Mouse (Mus musculus) B cell, adult 2 months (primary cell): Measurements from ENCODE around the gene Med21.
A peak's percentile ranks its signal among the peaks of the same experiment; 100 is the strongest.

Experiments
- DNase-seq, 2 experiments: peaks; one replicate each; pipeline ENCODE4 v3.0.0; 2022

The Med21 gene

GRCm38 (mm10) chr6:146685781-146686308 lies 43.5 kb downstream of the Med21 start:
- DNase-seq, result peak; percentile 65 to 68

DNA sequence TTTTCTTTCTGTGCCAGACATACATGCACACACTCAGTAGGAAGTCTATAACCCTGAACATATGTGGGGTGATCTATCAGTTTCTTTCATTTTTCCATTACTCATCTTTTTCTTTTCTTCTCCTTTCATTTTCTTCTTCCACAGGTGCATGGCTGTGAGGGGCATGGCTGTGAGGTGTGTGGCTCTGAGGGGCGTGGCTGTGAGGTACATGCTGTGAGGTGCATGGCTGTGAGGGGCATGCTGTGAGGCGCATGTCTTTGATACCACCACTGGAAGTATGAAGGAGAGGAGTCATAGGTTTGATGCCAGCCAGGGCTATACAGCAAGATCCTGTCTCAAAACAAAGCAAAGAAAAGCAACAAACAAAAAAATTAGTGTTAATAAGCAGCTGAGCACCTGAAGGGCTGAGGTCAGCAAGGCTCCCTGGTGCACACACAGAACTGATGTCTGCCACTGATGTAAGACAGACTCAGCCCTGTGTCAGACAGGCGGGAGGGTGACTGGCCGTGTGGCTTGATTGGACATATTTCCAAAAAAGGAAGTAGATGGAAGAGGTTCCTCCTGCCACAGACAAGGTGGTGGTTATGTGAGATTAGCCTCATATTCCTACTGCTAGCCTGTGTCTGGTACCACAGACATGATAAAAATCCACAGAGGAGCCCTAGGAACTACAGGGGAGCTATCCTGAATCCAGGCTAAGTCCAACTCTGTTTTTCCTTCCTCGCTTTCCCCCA lies 44.3 kb downstream of the Med21 start:
- DNase-seq, result peak; percentile 46 to 52

DNA sequence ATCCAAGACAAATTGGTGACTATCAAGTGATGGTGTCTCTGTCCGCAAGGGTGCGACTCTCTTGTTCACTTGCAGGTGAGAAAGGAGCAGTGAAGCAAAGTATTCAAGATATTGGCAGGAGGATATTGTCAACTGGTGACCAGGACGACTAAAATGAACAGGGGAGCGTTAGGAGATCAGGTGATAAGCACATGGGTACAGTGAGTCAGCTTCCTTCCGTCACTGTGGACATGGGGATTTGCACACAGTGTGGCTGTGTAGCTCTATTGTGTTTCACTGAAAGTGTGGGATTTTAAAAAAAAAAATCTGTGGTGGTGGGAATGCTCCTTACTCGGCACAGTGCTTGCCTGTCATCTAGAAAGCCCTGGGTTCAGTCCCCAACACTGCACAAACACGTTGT lies 45.7 kb downstream of the Med21 start:
- DNase-seq, result no peak

DNA sequence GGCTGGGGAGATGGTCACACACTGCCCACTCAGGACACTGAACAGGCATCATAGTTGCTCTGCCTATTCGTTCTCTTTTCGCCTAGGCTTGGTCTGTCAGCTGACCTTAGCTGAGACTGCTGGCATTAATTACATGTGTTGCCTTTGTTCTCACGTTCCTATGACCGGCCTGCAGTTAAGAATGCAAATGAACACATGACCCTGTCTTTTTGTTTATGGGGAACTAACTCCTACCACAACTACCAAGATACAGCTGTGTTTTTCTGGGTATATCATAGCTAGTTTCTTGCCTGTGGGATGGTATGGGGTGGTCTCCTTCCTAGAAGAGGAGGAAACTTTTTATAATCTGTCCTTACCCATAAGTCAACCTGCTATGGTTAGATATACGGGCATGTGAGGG lies 46.5 kb downstream of the Med21 start:
- DNase-seq, result peak; percentile 28 to 37

- peak in 1 of 2 experiments; percentile 0 for DNase-seq
These were observed 55.4 kb downstream of the Med21 start for GRCm38 (mm10) chr6:146697767-146698166.

DNA sequence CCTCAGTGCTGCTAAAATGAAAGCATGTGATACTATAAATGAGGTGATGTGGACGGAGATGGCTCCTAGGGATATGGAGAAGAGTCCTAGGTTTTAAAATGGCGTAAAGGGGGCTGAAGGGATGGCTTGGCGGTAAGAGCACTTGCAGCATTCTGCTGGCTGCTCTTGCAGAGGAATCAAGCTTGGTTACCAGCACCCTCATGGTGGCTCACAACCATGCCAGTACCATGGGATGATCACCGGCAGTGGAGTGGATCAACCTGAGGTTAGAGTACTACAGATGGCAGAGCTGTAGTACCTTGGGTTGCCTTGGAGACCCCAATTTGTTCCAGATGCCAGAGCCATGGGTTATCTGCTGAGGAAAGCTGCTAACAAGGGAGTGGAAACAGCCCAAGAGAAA lies 56.0 kb downstream of the Med21 start:
- peak in 1 of 2 experiments; percentile 1 for DNase-seq
